Mouse (Mus musculus) cerebellum, postnatal 4 days (tissue): ENCODE measurements around the gene Usb1.

Source experiments
- DNase-seq, 2 experiments: peaks; one replicate each; pipeline ENCODE4 v3.0.0; 2022; ENCODE audit warnings: low spot score in 2 of 2, mixed read lengths in 1 of 2

The Usb1 gene

GRCm38 (mm10) chr8:95335706-95336105, 3.6 kb downstream of the Usb1 start:
- DNase-seq, result no peak

GRCm38 (mm10) chr8:95336363-95336762, 4.3 kb downstream of the Usb1 start:
- DNase-seq, result no peak

GRCm38 (mm10) chr8:95341721-95342120, 9.6 kb downstream of the Usb1 start:
- no peak for DNase-seq

GRCm38 (mm10) chr8:95344668-95345067, 12.6 kb downstream of the Usb1 start:
- no peak for DNase-seq

DNA sequence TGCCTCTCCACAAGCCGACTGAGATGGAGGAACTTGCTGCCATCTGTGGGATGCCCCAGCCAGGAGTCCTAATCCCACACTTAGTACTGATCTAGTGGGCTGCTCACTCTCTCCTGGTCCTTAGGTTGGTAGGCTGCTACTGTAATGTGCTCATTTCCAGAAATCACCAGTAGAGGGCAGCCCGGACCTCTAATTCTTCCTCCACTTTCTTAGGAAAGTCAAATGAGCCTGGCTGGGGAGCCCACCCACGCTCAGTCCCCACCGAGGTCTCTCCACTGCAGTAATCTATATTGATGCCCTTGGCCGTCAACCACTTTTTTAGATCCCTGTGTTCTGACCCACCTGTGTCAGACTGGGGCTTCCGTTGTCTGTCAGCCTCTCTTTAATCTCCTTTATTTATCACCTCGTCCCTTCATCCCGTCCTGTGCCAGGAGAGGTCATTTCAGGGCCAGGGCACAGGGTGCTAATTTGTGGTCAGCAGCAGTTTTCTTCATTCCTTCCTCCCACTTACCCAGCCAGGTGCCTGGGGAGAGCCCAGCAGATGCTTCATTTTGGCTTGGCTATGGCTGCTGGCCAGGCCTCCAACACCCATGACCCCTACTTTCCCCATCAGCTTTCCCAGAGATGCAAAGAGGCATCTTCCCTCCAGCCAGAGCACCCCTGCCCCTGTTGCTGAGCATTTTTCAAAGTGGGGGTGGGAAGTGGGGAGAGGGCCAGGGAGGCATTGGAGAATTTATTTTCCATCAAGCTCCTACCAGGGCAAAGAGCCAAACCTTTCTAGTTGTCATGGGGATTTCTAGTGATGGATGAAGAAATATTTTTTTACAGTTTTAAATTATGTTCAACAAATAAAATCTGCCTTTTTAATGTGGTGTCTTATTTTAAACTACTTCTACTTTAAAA, 14.8 kb downstream of the Usb1 start:
- peak; percentile 58 to 85 for DNase-seq

GRCm38 (mm10) chr8:95348356-95348755, 16.3 kb downstream of the Usb1 start:
- DNase-seq, result no peak

DNA sequence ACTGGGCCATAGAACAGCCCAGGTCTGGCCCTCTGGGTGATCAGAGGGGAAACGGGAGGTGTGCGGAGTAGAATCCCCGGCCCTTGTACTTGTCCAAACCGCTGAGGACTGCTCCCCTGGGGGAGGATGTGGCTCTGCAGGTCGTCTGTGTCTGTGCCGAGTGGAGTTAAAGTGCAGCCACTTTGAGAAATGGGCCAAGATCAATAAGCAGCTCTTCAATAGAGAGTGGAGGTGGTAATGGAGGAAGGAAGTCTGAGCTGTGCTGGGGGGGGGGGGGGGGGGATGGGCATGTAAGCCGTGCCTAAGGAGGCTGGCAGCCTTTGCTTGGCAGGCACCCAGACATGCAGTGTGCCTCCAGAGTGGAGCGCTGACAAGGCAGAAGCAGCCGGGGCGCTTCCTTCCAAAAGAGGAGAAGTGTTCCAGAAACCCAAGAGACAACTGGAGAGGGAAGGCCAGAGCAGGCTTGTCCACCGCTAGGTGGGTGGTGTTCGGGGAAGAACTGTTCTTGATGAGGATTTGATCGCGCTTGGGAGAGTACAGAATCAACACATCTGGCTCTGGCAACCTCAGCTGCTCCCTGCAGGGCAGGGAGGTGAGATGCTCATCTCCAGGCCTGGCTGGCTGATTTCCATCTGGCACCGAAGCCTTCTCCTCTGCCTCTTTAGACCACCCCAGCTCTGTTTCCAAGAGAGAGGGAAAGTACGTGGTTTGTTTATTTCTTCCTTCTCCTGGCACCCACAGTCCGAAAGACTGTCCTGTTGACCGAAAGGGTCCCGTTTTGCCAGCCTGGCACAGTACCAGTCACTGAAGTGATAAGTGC, 16.9 kb downstream of the Usb1 start:
- DNase-seq, result peak in 1 of 2 experiments; percentile 72

DNA sequence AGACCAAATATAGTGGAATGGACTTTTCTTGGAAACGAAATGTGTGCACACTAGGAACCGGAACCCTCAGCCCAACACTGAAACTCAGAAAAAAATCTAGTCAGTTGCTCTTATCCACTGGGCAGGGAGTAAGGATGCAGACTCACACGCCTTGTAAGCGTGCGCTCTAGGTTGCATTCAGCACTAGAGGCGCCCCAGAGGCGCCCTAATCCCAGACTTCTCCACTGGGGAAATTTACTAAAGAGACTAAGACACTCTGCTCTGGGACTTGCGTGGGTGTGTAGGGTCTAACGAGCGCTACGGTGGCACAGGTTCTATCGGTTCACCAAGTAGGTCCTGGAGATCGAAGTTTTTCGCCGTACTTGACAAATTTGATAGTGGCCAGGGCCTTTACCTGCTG, 19.4 kb downstream of the Usb1 start:
- no peak for DNase-seq

DNA sequence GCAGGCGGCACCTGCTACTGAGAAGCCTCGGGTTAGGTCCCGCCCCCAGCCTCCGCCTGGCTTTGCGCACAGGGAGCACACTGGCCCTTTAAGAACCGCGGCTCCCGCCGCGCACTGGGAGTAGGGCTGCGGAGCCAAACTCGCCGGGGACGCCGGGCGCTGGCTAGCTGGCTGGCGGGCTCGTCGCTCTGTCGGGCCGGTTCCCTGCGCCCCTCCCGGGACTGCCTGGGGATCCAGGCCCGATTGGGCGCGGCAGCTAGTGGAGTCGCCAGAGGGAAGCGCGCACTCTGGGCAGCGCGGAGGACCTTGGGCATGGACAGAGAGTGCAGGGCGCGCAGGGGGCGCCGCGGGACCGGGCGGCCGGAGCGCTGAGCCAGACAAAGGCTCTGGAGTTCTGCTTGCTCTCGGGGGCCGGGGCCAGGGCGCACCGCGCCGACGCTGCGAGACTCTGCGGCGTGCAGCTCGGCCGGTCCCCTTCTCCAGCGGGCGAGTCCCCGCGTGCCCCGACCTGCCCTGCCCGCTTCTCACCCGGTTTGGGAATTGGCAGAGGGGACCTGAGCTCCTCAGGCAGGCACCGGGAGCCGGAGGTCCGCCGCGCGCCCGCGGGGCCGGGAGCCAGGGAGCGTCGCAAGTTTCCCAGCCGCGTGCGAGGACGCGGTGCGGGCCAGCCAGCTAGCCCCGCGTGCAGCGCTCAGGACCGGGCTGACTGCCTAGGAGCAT, 20.2 kb downstream of the Usb1 start, which contains the start of gene Mmp15:
Mmp15 (plus strand) TSS at position 118 of the 720 bp plus-strand sequence.
- DNase-seq, result peak in 1 of 2 experiments; percentile 59

GRCm38 (mm10) chr8:95352871-95353866, 21.1 kb downstream of the Usb1 start:
- DNase-seq, result peak in 1 of 2 experiments; percentile 44

DNA sequence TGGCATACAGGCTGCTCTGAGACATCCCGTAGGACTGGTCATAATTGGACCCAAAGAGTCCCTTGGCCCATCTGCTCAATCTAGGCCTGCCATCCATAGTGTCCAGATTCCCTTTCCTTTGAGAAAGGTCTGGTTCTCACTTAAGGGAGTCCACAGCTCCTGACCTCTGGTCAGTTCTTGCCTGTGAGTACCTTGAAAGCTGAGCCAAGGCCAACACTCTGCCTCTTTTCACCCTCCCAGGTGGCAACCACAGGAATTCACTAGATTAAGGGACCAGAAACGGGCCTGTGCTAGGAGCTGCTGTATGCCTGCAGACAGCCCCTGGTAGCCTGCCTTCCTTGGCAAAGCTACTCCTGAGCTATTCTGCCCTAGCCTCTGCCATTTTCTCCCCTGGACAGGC, 22.5 kb downstream of the Usb1 start:
- DNase-seq, result no peak

DNA sequence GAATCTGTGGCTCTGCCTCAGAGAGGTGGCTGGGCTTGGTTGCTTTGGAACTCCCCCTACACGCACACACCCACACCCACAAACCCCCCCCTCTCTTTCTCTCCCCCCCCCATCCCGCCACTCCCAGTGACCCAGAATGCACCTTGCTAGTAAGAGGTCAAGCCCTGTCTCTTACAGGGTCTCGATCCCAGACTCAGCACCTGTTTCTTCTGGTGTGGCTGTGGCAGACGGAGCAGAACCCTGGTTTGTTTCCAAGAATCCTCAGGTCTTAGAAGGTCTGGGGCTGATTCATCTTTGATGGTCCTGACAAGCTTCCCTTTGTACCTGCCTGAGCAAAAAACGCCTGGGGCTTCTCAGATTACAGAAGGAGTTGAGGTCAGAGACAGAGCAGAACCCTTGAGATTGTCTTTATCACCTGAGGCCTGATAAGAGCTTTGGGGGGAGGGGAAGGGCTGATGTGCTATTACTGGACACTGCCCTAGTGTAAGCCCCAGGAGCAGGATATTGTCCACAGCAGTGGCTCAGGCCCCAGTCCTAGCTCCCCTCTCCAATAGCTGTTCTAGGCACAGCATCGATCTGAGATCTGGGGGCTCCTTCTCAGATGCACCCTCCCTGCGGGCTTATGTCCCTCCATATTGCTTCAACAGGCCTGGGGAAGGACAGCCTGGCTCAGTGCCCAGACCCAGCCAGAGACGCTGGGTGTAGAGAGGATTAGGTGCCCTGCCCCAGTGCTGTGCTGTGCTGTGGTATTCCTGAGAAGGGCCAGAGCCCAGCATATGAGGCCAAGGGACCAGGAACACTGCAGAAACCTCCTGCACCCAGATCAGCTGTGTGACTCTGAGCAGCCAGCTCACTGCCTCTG, 26.7 kb downstream of the Usb1 start:
- no peak for DNase-seq

GRCm38 (mm10) chr8:95360181-95361015, 28.3 kb downstream of the Usb1 start:
- no peak for DNase-seq

DNA sequence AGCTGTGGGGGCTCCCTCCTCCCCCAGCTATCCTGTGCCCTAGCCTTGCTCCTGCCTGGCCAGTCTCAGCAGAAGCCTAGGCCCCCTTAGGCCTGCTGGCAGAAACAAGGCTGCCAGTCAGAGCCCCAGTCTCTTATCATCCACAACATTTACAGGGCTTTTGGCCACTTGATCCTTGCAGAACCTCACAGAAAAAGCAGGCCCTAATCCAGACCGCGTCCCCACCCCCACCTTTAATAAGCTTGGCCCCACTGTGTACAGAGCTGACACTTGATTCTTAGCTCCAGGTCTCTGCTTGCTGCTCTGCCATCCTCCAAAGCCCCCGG, 28.9 kb downstream of the Usb1 start:
- DNase-seq, result no peak

DNA sequence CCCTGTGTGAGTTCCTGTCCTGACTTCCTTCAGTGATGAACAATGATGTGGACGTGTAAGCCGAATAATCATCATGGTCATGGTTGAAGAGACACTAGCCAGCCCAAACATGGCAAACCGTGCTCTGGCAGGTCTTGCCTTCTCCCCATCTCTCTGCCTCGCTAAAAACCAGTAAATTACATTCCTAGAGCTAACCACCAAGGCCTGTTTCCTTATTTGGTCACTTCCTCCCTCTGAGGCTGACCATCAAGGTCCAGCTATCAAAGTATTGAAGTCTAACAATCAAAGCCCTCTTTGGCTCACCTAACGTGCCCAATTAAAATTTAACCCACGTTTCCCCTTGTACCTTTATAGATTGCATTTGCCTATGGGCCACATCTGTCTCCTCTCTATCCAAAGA, 30.2 kb downstream of the Usb1 start:
- no peak for DNase-seq

GRCm38 (mm10) chr8:95363849-95364248, 31.8 kb downstream of the Usb1 start:
- DNase-seq, result no peak

DNA sequence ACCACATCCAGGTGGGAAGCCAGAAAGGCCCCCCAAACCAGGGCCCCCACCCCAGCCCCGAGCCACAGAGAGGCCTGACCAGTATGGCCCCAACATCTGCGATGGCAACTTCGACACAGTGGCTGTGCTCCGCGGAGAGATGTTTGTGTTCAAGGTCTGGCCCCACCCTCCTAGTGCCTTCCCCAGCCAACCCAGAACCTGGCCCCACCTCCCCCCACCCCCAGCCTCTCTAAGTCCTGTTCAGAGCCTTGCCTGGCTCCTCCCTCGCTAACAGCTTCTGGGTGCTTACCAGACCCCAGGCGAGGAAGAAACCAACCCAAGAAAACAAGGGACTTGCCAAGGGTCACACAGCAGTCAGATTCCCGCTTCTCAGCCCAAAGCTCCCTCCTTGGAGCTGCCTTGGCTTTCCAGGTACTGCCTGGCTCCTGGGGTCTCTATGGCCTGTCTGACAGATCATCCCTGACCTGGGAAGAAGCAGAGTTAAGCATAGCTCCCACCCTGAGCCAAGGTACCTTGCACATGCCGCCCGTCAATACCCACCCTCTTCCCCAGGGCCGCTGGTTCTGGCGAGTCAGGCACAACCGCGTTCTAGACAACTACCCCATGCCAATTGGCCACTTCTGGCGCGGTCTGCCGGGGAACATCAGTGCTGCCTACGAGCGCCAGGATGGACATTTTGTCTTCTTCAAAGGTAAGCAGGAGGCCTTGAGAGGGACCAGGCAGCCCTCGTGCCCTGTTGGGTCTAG, 37.7 kb downstream of the Usb1 start:
- no peak for DNase-seq

- DNase-seq, result no peak
Measured at GRCm38 (mm10) chr8:95373389-95374002, 41.4 kb downstream of the Usb1 start.
